Mouse (Mus musculus): ENCODE data around the gene Fmod.
A peak's percentile ranks its signal among the peaks of the same experiment; 100 is the strongest.

- TF ChIP-seq POLR2A (IDR thresholded peaks at IDR 0.05; ENCODE audit: control insufficient read depth, low read depth, low read length) (peak; percentile 41; the same call in 1 of the 2 replicates), CTCF (IDR thresholded peaks at IDR 0.05; ENCODE audit: control insufficient read depth, insufficient read depth, insufficient replicate concordance, low read depth, low read length) (no peak)
Observed at GRCm38 (mm10) chr1:134092852-134093770, 56.1 kb downstream of the Fmod start.
